In genomic region chr5:91849114-91849513, GRCm38 (mm10) we compare ENCODE assay signal across 18 mouse cellular contexts.
A peak's percentile ranks its signal among the peaks of the same experiment; 100 is the strongest.
DNase-seq lines count a peak whose midpoint lies in the region; ATAC-seq and TF ChIP-seq lines count a peak whose summit lies in the region.
"Had no signal": no experiment of that assay in that cellular context is flagged by ENCODE, and none has a peak within 500 bp of the region (broad histone marks: within the 10 kb centered on the region; RNA-seq: fewer than 3 reads in every experiment).

No protein-coding gene starts in this region.

- no peaks in the 10 kb centered on the region for H3K36me3 ChIP-seq in heart, embryonic 12.5 days
- no peaks in the 10 kb centered on the region for H3K36me3 ChIP-seq in embryonic facial prominence, embryonic 15.5 days
- H3K36me3 ChIP-seq in liver, embryonic 14.5 days (replicated peaks; ENCODE audit: control insufficient read depth, insufficient read depth, low read depth): no peaks in the 10 kb centered on the region
- H3K36me3 ChIP-seq: embryonic facial prominence, embryonic 12.5 days; forebrain, embryonic 15.5 days; hindbrain, embryonic 10.5 days had no signal

- TF ChIP-seq EP300 in liver, embryonic 14.5 days (IDR thresholded peaks at IDR 0.05; ENCODE audit: low read depth): no peak

- 57% methylated on average over 4 of the region's 4 CpGs for WGBS in heart, embryonic 12.5 days
- WGBS in embryonic facial prominence, embryonic 15.5 days: 50% methylated on average over 4 of the region's 4 CpGs
- 58% methylated on average over 4 of the region's 4 CpGs for WGBS in liver, embryonic 14.5 days (ENCODE audit: insufficient replicate concordance)

- H3K4me2 ChIP-seq in heart, embryonic 12.5 days: no peak overlapping the region
- H3K4me2 ChIP-seq in embryonic facial prominence, embryonic 15.5 days (replicated peaks): no peak overlapping the region
- peak overlapping the region; percentile 81 for H3K4me2 ChIP-seq in liver, embryonic 14.5 days (ENCODE audit: low read depth)
- H3K4me2 ChIP-seq: embryonic facial prominence, embryonic 12.5 days; forebrain, embryonic 15.5 days; heart, embryonic 11.5 days; hindbrain, embryonic 14.5 days had no signal

- no peaks in the 10 kb centered on the region for H3K27me3 ChIP-seq in heart, embryonic 12.5 days (replicated peaks)
- H3K27me3 ChIP-seq in embryonic facial prominence, embryonic 15.5 days: no peaks in the 10 kb centered on the region
- no peaks in the 10 kb centered on the region for H3K27me3 ChIP-seq in liver, embryonic 14.5 days (ENCODE audit: control insufficient read depth, insufficient read depth, low read length)
- H3K27me3 ChIP-seq: embryonic facial prominence, embryonic 12.5 days; forebrain, embryonic 15.5 days had no signal

- no peak overlapping the region for H3K4me3 ChIP-seq in heart, embryonic 12.5 days
- H3K4me3 ChIP-seq in embryonic facial prominence, embryonic 15.5 days (replicated peaks): no peak overlapping the region
- peak overlapping the region; percentile 26 to 55 for H3K4me3 ChIP-seq in liver, embryonic 14.5 days (ENCODE audit: insufficient read depth in 1 of 2, low read depth in 2 of 2, low read length in 2 of 2)
- H3K4me3 ChIP-seq: embryonic facial prominence, embryonic 12.5 days; forebrain, embryonic 15.5 days; heart, adult 2 months; hindbrain, embryonic 10.5 days had no signal

- no peak for ATAC-seq in heart, embryonic 12.5 days (ENCODE audit: insufficient number of reproducible peaks, low FRiP score)
- ATAC-seq in embryonic facial prominence, embryonic 15.5 days (ENCODE audit: insufficient number of reproducible peaks, low FRiP score, low TSS enrichment, low read depth): no peak
- no peak for ATAC-seq in liver, embryonic 14.5 days (ENCODE audit: insufficient read depth)
- ATAC-seq: forebrain, embryonic 15.5 days had no signal

- H3K9ac ChIP-seq in heart, embryonic 12.5 days: no peak overlapping the region
- H3K9ac ChIP-seq in embryonic facial prominence, embryonic 15.5 days: no peak overlapping the region
- H3K9ac ChIP-seq in liver, embryonic 14.5 days (replicated peaks): peak overlapping the region; percentile 37; the same call in 1 of the 2 replicates
- H3K9ac ChIP-seq: embryonic facial prominence, embryonic 12.5 days; forebrain, embryonic 15.5 days; hindbrain, embryonic 14.5 days had no signal

- peak; percentile 54 for DNase-seq in heart, adult 11 months
- DNase-seq in liver, embryonic 14.5 days (ENCODE audit: low read depth in 3 of 3, low spot score in 3 of 3): no peak
- DNase-seq in layer of hippocampus, adult 18-20 months (ENCODE audit: low spot score in 2 of 2): no peak
- DNase-seq in left cerebral cortex, postnatal 10 days (ENCODE audit: extremely low spot score in 1 of 2, low spot score in 2 of 2): no peak
- DNase-seq: adrenal gland, adult 8-10 months; adrenal gland, postnatal 36 days; cerebellum, adult 2 months; cerebellum, postnatal 14 days; embryo, embryonic 11 days; gastrocnemius, postnatal 10 days; heart, adult 2 months had no signal

- intact Hi-C loops in left cerebral cortex, postnatal 10 days (cut with DNase I): no loop called here

- H3K27ac ChIP-seq in heart, embryonic 12.5 days (ENCODE audit: poor library complexity, severe bottlenecking): no peak overlapping the region
- 0 out of 2 replicates have a peak overlapping the region, but pooled peaks have one; percentile 2 for H3K27ac ChIP-seq in embryonic facial prominence, embryonic 15.5 days (replicated peaks)
- no peak overlapping the region; the same call in none of the 2 replicates for H3K27ac ChIP-seq in liver, embryonic 14.5 days
- H3K27ac ChIP-seq: embryonic facial prominence, embryonic 12.5 days; forebrain, embryonic 15.5 days; heart, adult 2 months; hindbrain, embryonic 10.5 days; hindbrain, embryonic 14.5 days had no signal

- no peak for TF ChIP-seq CTCF in liver, embryonic 14.5 days (IDR thresholded peaks at IDR 0.05; ENCODE audit: low read depth)

- no peaks in the 10 kb centered on the region for H3K4me1 ChIP-seq in heart, embryonic 12.5 days (replicated peaks)
- peaks cover 12% of the 10 kb centered on the region for H3K4me1 ChIP-seq in embryonic facial prominence, embryonic 15.5 days
- H3K4me1 ChIP-seq in liver, embryonic 14.5 days (replicated peaks; ENCODE audit: control insufficient read depth in 2 of 2, insufficient read depth in 2 of 2, low read length in 1 of 2): peaks cover 31 to 32% of the 10 kb centered on the region in 2 experiments
- H3K4me1 ChIP-seq: forebrain, embryonic 15.5 days; hindbrain, embryonic 10.5 days had no signal

- no peaks in the 10 kb centered on the region; the same call in 1 of the 2 replicates for H3K9me3 ChIP-seq in heart, embryonic 12.5 days (replicated peaks)
- no peaks in the 10 kb centered on the region for H3K9me3 ChIP-seq in embryonic facial prominence, embryonic 15.5 days (replicated peaks)
- no peaks in the 10 kb centered on the region for H3K9me3 ChIP-seq in liver, embryonic 14.5 days (ENCODE audit: control insufficient read depth, low read length)
- H3K9me3 ChIP-seq: embryonic facial prominence, embryonic 12.5 days; forebrain, embryonic 15.5 days; hindbrain, embryonic 10.5 days had no signal

Comparison
In these comparisons a context has a peak if more than half of its experiments do, and no peak if none do; other contexts are left out.
1. H3K4me3 ChIP-seq: peak in liver, embryonic 14.5 days (2 of 2); none in heart, embryonic 12.5 days (single experiment) and embryonic facial prominence, embryonic 15.5 days (single experiment).